Comparison of ENCODE assay signal across 9 mouse cellular contexts in the genomic region with DNA sequence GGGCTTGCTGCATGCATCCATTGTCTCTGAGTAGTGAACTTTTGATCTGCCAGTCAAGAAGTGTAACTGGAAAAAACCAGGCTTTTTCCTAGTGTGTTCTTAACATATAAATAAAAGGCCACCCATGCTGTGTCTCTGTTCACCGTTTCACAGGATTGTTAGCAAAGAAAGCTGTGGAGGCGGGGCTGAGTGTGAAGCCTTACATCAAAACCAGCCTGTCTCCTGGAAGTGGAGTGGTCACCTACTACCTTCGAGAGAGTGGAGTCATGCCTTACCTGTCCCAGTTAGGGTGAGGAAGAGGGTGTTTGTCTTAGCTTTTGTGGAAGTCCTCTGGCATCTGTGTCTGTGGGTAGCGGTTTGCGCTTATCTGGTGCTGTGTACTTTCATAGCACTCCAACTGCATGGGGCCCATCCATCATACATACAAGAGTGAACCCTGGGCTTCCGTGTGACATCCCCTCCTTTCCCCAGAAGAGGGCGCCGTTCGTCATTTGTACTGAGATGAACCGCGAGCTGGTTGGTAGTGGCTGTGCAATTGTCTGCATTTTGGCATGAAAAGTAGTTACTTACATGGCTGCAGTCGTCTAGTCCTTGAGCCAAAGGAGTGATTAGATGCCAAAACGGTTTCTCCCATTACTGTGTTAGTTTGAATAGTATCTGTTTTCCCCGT. TPM values are rescaled to one million over a fixed set of nuclear protein-coding genes. Genes with fewer than 3 reads are reported as not detected.
DNase-seq lines count a peak whose midpoint lies in the region; ATAC-seq lines count a peak whose summit lies in the region.
"Had no signal": no experiment of that assay in that cellular context is flagged by ENCODE, and none has a peak within 500 bp of the region (broad histone marks: within the 10 kb centered on the region; RNA-seq: fewer than 3 reads in every experiment).

No protein-coding gene starts in this region.

- no peak overlapping the region for H3K4me3 ChIP-seq in kidney, embryonic 15.5 days (replicated peaks)
- H3K4me3 ChIP-seq: embryonic facial prominence, embryonic 13.5 days had no signal

- no peaks in the 10 kb centered on the region for H3K9me3 ChIP-seq in kidney, embryonic 15.5 days (replicated peaks)
- H3K9me3 ChIP-seq: embryonic facial prominence, embryonic 13.5 days had no signal

- 51% methylated on average over 14 of the region's 14 CpGs for WGBS in kidney, embryonic 15.5 days

- H3K4me1 ChIP-seq in kidney, embryonic 15.5 days: no peaks in the 10 kb centered on the region
- H3K4me1 ChIP-seq: embryonic facial prominence, embryonic 13.5 days had no signal

- H3K27ac ChIP-seq in kidney, embryonic 15.5 days: no peak overlapping the region
- H3K27ac ChIP-seq: embryonic facial prominence, embryonic 13.5 days had no signal

- no peak overlapping the region for H3K4me2 ChIP-seq in kidney, embryonic 15.5 days
- H3K4me2 ChIP-seq: embryonic facial prominence, embryonic 13.5 days had no signal

- peak; percentile 19 to 20 for DNase-seq in urinary bladder, adult 18-20 months (ENCODE audit: low spot score in 2 of 2)
- DNase-seq in urinary bladder, adult 2 months (ENCODE audit: low spot score): no peak
- peak; percentile 66 to 82 for DNase-seq in cerebellum, postnatal 14 days
- peak; percentile 56 to 71 for DNase-seq in frontal cortex, postnatal 36 days (ENCODE audit: low spot score in 2 of 2)
- peak; percentile 66 for DNase-seq in liver
- DNase-seq in splenic B cell, adult 2 months (ENCODE audit: low read depth, low spot score): peak; percentile 75

- no peaks in the 10 kb centered on the region for H3K27me3 ChIP-seq in kidney, embryonic 15.5 days
- no peaks in the 10 kb centered on the region for H3K27me3 ChIP-seq in splenic B cell, adult 2 months (ENCODE audit: control insufficient read depth, insufficient read depth, low read length, poor library complexity, severe bottlenecking)
- H3K27me3 ChIP-seq: embryonic facial prominence, embryonic 13.5 days had no signal

- peak; percentile 60; the same call in 1 of the 2 replicates for ATAC-seq in kidney, embryonic 15.5 days (replicated peaks; ENCODE audit: low FRiP score)
- ATAC-seq in monocyte, adult 5-6 weeks (replicated peaks; ENCODE audit: insufficient number of reproducible peaks, low FRiP score, low TSS enrichment, poor library complexity, severe bottlenecking): peak; percentile 72

- peaks cover 94% of the 10 kb centered on the region for H3K36me3 ChIP-seq in kidney, embryonic 15.5 days
- H3K36me3 ChIP-seq in splenic B cell, adult 2 months (ENCODE audit: control insufficient read depth, insufficient read depth, low read length, poor library complexity, severe bottlenecking): no peaks in the 10 kb centered on the region

- H3K9ac ChIP-seq in kidney, embryonic 15.5 days: no peak overlapping the region
- H3K9ac ChIP-seq: embryonic facial prominence, embryonic 13.5 days had no signal

RNA-seq across cellular contexts. Expression of a gene that starts 39.9 kb away (rescaled TPM):
- 56.1 and 58.4 TPM in 2 replicates for polyA plus RNA-seq in urinary bladder, adult 2 months (2012; rRNA removed)
- polyA plus RNA-seq in kidney, embryonic 15.5 days (2015; fragmentation: Nextera tagmentation; extraction: Ambion mirVana): 74.5 and 77.7 TPM in 2 replicates
- 18.2 to 24.5 TPM (median 20.6 TPM) in 3 replicates for total RNA-seq in monocyte, adult 5-6 weeks (2017)

RNA-seq across cellular contexts. Expression of a gene that starts 56.8 kb away (rescaled TPM):
- polyA plus RNA-seq in urinary bladder, adult 2 months (2012; rRNA removed): 18.4 and 24.9 TPM in 2 replicates
- 8.2 and 11.4 TPM in 2 replicates for polyA plus RNA-seq in kidney, embryonic 15.5 days (2015; fragmentation: Nextera tagmentation; extraction: Ambion mirVana)
- 40.6 to 102 TPM (median 50.8 TPM) in 3 replicates for total RNA-seq in monocyte, adult 5-6 weeks (2017)
